Mouse (Mus musculus) embryonic fibroblast, embryonic 13.5 days (primary cell): ENCODE results near the gene Fbxl18.

Source experiments
- CTCF ChIP-seq: IDR thresholded peaks from 2 replicates; pipeline ENCODE4 v1.5.1; 2011; ENCODE audit warnings: mild to moderate bottlenecking, control low read depth, low read length, moderate library complexity, borderline replicate concordance; ENCODE audit not compliant: insufficient read depth
- POLR2A ChIP-seq: IDR thresholded peaks from 2 replicates; pipeline ENCODE4 v1.6.1; 2011; ENCODE audit warnings: low read depth, mild to moderate bottlenecking, control low read depth, low read length, moderate library complexity

- no peak for TF ChIP-seq CTCF
- no peak for TF ChIP-seq POLR2A
These were observed 38.8 kb downstream of the Fbxl18 start for GRCm38 (mm10) chr5:142856408-142856807.
